Mouse (Mus musculus) cerebellum, adult 2 months (tissue): ENCODE results near the gene Eif4ebp2. TPM values are rescaled to one million over a fixed set of nuclear protein-coding genes. Genes with fewer than 3 reads are reported as not detected.

Experiments used
- DNase-seq, 2 experiments: peaks; one replicate each; pipeline ENCODE4 v3.0.0; 2021
- H3K27ac ChIP-seq: fragments of 200-500 bp; 2 replicates; pipeline ENCODE4 v1.5.1; 2012; ENCODE audit warnings: low read length, control low read depth, inconsistent platforms; ENCODE audit not compliant: insufficient read depth
- H3K27me3 ChIP-seq: fragments of 200-500 bp; 2 replicates; pipeline ENCODE4 v1.6.1; 2012; ENCODE audit warnings: inconsistent platforms, mild to moderate bottlenecking, low read length, moderate library complexity; ENCODE audit not compliant: control insufficient read depth, insufficient read depth
- H3K4me1 ChIP-seq: fragments of 200-500 bp; 2 replicates; pipeline ENCODE4 v1.6.1; 2011; ENCODE audit warnings: low read length; ENCODE audit not compliant: control insufficient read depth, insufficient read depth
- H3K4me3 ChIP-seq: fragments of 200-500 bp; replicated peaks from 2 replicates; pipeline ENCODE3; 2011; ENCODE audit warnings: mild to moderate bottlenecking, low read depth, low read length, control low read depth; ENCODE audit not compliant: insufficient read depth
- CTCF ChIP-seq: fragments of 200-500 bp; IDR thresholded peaks from 2 replicates; pipeline ENCODE4 v1.5.1; 2011; ENCODE audit warnings: low read depth, mild to moderate bottlenecking, control low read depth, low read length, moderate library complexity, borderline replicate concordance; ENCODE audit not compliant: insufficient read depth
- POLR2A ChIP-seq: fragments of 200-500 bp; IDR thresholded peaks from 2 replicates; pipeline ENCODE4 v1.6.1; 2011; ENCODE audit warnings: low read length, control low read depth, borderline replicate concordance; ENCODE audit not compliant: insufficient read depth
- WGBS: fragments of 180-500 bp; shearing (Covaris S2); methylation state at CpG from one replicate; pipeline ENCODE4 v1.1.7; 2018; 5-methylcytosine and 5-hydroxymethylcytosine counted together
- polyA plus RNA-seq: library from polyadenylated mRNA; depleted of rRNA; stranded (reverse); fragments of >200 nt; gene quantifications from 2 replicates; pipeline ENCODE4 v1.2.3, GENCODE M21; 2012

The Eif4ebp2 gene
- polyA plus RNA-seq, 1 experiment = 30.4 TPM

DNA sequence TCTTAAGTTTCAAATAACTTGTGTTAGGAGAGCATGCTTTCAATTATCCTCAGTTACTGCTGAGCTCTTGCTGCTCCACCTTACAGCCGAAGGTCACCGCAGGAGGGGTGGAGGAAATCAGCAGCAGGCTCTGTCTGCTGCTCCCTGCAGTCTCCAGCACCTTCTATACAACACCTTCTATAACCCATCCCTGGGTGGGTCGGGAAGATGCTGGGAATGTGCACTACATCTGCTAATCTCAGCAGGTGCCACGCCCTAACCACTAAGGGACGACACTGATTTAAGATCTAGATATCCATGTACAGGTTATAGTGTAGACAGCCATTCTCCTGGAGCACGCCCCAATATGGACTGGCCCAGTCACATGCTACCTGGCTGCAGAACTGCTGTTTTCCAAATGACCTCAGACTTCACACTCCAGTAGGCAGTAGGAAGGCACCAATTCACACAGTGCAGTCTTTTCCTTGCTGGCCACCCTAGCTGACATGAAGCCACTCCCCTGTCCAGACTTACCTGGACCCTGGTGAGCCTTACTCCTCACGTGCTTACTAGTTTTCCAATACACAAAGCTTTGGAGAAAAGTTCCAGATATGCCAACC, 12.2 kb downstream of the Eif4ebp2 start:
- no peak overlapping the region for H3K4me3 ChIP-seq
- no peak overlapping the region for H3K27ac ChIP-seq
- DNase-seq = no peak
- TF ChIP-seq POLR2A (no peak), CTCF (no peak)
- 71% methylated on average over 7 of the region's 7 CpGs for WGBS
- H3K4me1 ChIP-seq = peaks cover 20% of the 10 kb centered on the region
- no peaks in the 10 kb centered on the region for H3K27me3 ChIP-seq

DNA sequence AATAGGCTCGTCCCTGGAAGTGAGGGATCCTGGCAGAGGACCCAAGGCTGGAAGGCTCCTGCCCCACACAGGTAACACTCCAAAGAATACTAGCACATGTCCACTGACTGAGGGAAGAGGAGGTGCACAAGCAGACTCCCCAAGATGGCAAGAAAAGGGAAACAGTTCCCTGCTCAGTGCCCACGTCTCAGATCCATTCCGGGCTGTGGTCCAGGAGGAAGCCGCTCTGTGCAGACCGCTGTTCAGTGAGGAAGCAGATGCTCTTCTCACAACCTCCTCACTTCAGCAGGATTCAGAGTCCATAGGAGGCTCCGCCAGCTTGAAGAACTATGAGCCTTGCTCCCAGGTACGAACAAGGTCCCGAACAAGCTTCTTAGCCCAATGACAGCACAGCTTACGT, 21.1 kb downstream of the Eif4ebp2 start:
- Histone ChIP-seq H3K4me1 (peaks cover 3% of the 10 kb centered on the region), H3K4me3 (no peak overlapping the region), H3K27me3 (no peaks in the 10 kb centered on the region), H3K27ac (no peak overlapping the region)
- TF ChIP-seq CTCF (no peak), POLR2A (no peak)
- WGBS = 72% methylated on average over 9 of the region's 9 CpGs
- DNase-seq = no peak

DNA sequence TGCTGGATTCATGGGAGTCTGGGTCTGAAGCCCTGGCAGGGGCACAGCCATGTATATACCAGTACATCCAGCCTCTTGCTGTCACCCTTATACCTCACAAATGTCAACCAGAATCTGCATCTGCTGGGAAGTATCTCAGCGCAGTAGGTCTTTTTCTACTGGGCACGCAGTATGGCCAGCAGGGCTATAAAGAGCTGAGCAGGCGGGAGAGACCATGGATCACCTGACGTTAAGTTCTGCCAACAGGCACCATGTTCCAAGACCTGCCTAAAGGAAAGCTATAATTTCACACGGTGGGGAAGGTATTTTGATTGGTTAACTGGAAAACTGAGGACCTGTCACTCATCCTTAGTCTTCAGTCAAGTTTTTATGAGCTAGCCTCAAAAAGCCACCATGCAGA, 23.4 kb downstream of the Eif4ebp2 start:
- 87% methylated on average over 5 of the region's 5 CpGs for WGBS
- Histone ChIP-seq H3K4me3 (no peak overlapping the region), H3K27me3 (no peaks in the 10 kb centered on the region), H3K4me1 (peaks cover 3% of the 10 kb centered on the region; the same call in 1 of the 2 replicates), H3K27ac (no peak overlapping the region)
- TF ChIP-seq POLR2A (no peak), CTCF (no peak)
- no peak for DNase-seq

DNA sequence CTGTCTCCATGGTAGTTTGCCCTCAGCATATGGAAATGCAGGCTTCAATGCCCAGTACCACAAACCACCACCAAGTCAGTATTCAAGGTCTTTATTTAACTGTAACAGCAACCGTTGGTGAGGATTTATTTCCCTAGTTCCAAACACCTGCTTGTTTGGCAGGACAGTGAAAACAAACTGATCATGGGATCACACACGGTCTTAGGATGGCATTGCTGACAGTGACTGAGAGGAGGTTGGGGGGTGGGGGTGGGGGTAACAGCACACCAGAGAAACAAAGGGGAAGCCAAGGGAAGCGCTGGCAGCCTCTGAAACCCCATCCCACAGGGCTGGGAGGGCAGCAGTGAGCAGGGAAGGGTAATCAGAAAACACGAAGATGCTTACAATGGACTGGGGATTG, 24.0 kb downstream of the Eif4ebp2 start:
- no peak for DNase-seq
- TF ChIP-seq POLR2A (no peak), CTCF (no peak)
- Histone ChIP-seq H3K27me3 (no peaks in the 10 kb centered on the region), H3K4me1 (peaks cover 3% of the 10 kb centered on the region; the same call in 1 of the 2 replicates), H3K4me3 (no peak overlapping the region), H3K27ac (no peak overlapping the region)
- 37% methylated on average over 4 of the region's 4 CpGs for WGBS

DNA sequence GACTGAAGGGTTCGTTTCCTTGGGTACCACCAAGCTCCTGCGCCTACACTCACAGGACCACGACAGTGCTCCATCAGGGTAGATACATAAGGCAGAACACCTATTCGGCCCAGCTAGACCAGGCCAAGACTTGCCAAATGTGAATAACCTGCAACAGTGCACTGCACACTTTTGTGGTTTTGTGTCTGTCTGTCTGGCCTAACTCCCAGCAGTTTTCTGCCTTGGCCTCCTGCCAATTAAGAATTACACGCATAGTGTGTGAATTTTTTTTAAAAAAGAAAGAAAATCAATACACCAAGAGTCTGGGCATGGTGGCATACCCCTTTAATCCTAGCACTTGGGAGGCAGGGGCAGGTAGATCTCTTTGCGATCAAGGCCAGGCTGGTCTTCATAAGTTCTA, 24.5 kb downstream of the Eif4ebp2 start:
- Histone ChIP-seq H3K4me1 (no peaks in the 10 kb centered on the region; the same call in 1 of the 2 replicates), H3K27ac (no peak overlapping the region), H3K4me3 (no peak overlapping the region), H3K27me3 (no peaks in the 10 kb centered on the region)
- 83% methylated on average over 6 of the region's 6 CpGs for WGBS
- DNase-seq = no peak
- TF ChIP-seq CTCF (no peak), POLR2A (no peak)

DNA sequence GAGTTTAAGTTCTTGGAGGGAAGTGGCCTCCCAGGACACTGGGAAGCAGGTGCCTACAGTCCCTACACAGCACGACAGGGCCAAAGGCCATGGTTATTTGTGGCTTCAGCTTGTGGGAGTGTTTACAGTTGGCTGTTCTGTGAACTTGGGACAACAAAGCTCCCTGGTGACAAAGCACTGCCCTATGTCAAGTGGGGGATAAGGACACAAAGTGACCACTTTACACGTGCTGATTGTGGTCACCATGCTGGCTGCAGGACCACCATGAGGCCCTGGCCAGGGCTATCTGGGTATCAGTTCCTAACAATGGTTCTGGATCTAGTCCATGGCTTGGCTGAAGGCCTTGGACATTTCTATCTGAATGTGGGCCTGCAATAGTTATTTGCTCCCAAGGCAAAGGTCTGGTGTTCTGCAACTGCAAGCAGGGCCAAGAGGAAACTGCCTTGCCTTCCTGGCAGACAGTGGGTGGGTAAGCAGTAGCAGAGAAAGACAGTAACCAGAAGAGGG, 26.2 kb downstream of the Eif4ebp2 start:
- Histone ChIP-seq H3K4me3 (no peak overlapping the region), H3K27ac (no peak overlapping the region), H3K4me1 (no peaks in the 10 kb centered on the region; the same call in 1 of the 2 replicates), H3K27me3 (no peaks in the 10 kb centered on the region)
- 31% methylated on average over 2 of the region's 2 CpGs for WGBS
- no peak for TF ChIP-seq CTCF
- no peak for TF ChIP-seq POLR2A
- DNase-seq = no peak

DNA sequence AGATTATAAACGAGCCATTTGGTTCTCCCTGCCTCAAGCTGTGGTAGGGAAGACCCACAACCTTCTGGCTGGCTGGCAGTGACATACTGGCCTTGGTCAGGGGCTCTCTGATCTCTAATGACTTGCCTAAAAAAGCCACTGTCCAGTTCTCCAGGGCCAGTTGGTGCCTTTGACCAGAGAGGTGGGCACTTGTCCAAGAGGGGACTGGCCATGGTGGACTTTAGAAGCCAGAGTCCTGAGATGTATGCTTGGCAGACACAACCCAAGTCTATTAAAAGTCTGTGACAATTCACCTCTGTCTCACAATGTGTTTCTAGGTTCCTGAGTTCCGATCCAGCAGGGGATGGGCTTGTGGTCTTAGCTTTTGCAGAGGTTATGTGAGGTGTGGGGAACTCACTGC, 27.4 kb downstream of the Eif4ebp2 start:
- Histone ChIP-seq H3K27ac (no peak overlapping the region), H3K4me3 (no peak overlapping the region), H3K4me1 (no peaks in the 10 kb centered on the region; the same call in 1 of the 2 replicates), H3K27me3 (no peaks in the 10 kb centered on the region)
- 44% methylated on average over 2 of the region's 2 CpGs for whole genome bisulfite sequencing
- DNase-seq = no peak
- no peak for TF ChIP-seq CTCF
- no peak for TF ChIP-seq POLR2A

DNA sequence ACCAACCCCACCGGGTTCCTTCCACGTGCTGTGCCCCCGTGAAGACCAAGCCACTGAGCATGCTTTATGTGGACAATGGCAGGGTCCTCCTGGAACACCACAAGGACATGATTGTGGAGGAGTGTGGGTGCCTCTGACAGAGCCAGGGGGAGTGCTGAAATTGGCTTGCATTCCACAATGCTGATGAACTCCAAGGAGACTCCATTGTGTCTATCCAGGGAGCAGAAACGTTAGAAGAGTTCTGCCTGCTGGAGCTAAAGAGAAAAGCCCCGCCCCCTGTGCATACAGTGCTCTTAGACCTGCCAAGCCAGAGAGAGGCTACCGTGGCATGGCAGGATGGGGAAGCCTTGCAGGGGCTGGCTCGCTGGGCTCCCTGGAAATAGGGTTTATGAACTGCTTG, 28.0 kb downstream of the Eif4ebp2 start:
- WGBS = 5% methylated on average over 7 of the region's 7 CpGs
- Histone ChIP-seq H3K4me1 (no peaks in the 10 kb centered on the region; the same call in 1 of the 2 replicates), H3K27me3 (no peaks in the 10 kb centered on the region), H3K4me3 (no peak overlapping the region), H3K27ac (no peak overlapping the region)
- DNase-seq = no peak
- TF ChIP-seq POLR2A = no peak
- no peak for TF ChIP-seq CTCF
